ENCODE assay signal across 10 mouse cellular contexts in the genomic region with DNA sequence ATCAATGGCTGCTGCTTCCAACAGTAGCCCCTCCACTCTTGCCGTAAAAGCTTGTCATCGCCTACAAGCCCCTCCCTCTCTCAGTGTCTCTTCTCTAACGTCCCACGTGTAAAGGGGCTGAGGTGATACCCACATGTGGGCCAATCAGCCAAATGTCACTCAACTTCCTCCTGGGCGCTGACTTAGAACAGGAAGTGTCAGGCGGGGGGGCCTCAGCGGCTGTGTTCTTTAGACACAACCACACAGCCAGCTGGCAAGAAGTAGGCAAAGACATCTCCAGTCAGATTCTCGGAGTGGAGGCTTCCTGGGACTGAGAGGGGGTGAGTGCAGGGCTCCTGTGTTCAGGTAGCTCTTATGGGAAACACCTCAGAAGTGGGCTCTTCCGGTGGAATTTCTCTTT. TPM values are rescaled to one million over a fixed set of nuclear protein-coding genes. Genes with fewer than 3 reads are reported as not detected.
DNase-seq lines count a peak whose midpoint lies in the region; ATAC-seq lines count a peak whose summit lies in the region.
"Had no signal": no experiment of that assay in that cellular context is flagged by ENCODE, and none has a peak within 500 bp of the region (broad histone marks: within the 10 kb centered on the region; RNA-seq: fewer than 3 reads in every experiment).

A gene (plus strand): TSS at position 113 of the 400 bp plus-strand sequence.

- no peak within 1 kb of the TSS for H3K4me3 ChIP-seq in heart, embryonic 10.5 days
- H3K4me3 ChIP-seq in forebrain, embryonic 14.5 days (ENCODE audit: low read depth, low read length) = no peak within 1 kb of the TSS
- H3K4me3 ChIP-seq: midbrain, embryonic 10.5 days had no signal

- H3K4me1 ChIP-seq in heart, embryonic 10.5 days = peaks cover 34% of the 10 kb centered on the region
- H3K4me1 ChIP-seq in forebrain, embryonic 14.5 days (ENCODE audit: control insufficient read depth, insufficient read depth, low read length) = no peaks in the 10 kb centered on the region

- DNase-seq in heart, embryonic 10.5 days (ENCODE audit: low spot score) = no peak
- DNase-seq in heart, adult 9 months (ENCODE audit: low spot score in 2 of 2) = no peak
- peak; percentile 51 for DNase-seq in lung, postnatal 10 days
- DNase-seq in splenic B cell, adult 2 months (ENCODE audit: low read depth, low spot score) = peak; percentile 81
- DNase-seq in gastrocnemius, postnatal 14 days = no peak
- no peak for DNase-seq in frontal cortex, adult 2 months (ENCODE audit: extremely low spot score in 1 of 2, low spot score in 1 of 2)
- DNase-seq in forebrain, embryonic 14.5 days (ENCODE audit: low spot score) = no peak
- DNase-seq: kidney, adult 8-10 months had no signal

- 0 out of 2 replicates have a peak within 1 kb of the TSS, but pooled peaks have one; percentile 50 for H3K27ac ChIP-seq in heart, embryonic 10.5 days
- no peak within 1 kb of the TSS for H3K27ac ChIP-seq in forebrain, embryonic 14.5 days (ENCODE audit: low read depth, low read length)
- H3K27ac ChIP-seq: midbrain, embryonic 10.5 days had no signal

- no peaks in the 10 kb centered on the region for H3K27me3 ChIP-seq in heart, embryonic 10.5 days (ENCODE audit: insufficient read depth, poor library complexity, severe bottlenecking)
- H3K27me3 ChIP-seq in splenic B cell, adult 2 months (ENCODE audit: control insufficient read depth, insufficient read depth, low read length, poor library complexity, severe bottlenecking) = no peaks in the 10 kb centered on the region
- no peaks in the 10 kb centered on the region for H3K27me3 ChIP-seq in forebrain, embryonic 14.5 days (replicated peaks; ENCODE audit: control insufficient read depth, insufficient read depth, low read length)

- no peaks in the 10 kb centered on the region for H3K36me3 ChIP-seq in heart, embryonic 10.5 days
- no peaks in the 10 kb centered on the region; the same call in 1 of the 2 replicates for H3K36me3 ChIP-seq in splenic B cell, adult 2 months (ENCODE audit: control insufficient read depth, insufficient read depth, low read length, poor library complexity, severe bottlenecking)
- H3K36me3 ChIP-seq in forebrain, embryonic 14.5 days (ENCODE audit: control insufficient read depth, insufficient read depth, low read length) = no peaks in the 10 kb centered on the region
- H3K36me3 ChIP-seq: midbrain, embryonic 10.5 days had no signal

- no peak within 1 kb of the TSS for H3K9ac ChIP-seq in forebrain, embryonic 14.5 days (ENCODE audit: low read length)

- peak; percentile 68 for ATAC-seq in common myeloid progenitor, adult 5-6 weeks (replicated peaks; ENCODE audit: low read depth, poor library complexity, severe bottlenecking)
- no peak for ATAC-seq in forebrain, embryonic 14.5 days

- WGBS in heart, embryonic 10.5 days = 48% methylated on average over 9 of the region's 9 CpGs
- 69% methylated on average over 9 of the region's 9 CpGs for WGBS in forebrain, embryonic 14.5 days

- no peak within 1 kb of the TSS for H3K4me2 ChIP-seq in forebrain, embryonic 14.5 days (ENCODE audit: low read length)

- intact Hi-C loops in gastrocnemius, postnatal 14 days (cut with DNase I; ENCODE audit: low total_unique reads) = no loop called here

- no peaks in the 10 kb centered on the region for H3K9me3 ChIP-seq in heart, embryonic 10.5 days
- H3K9me3 ChIP-seq in forebrain, embryonic 14.5 days (replicated peaks; ENCODE audit: control insufficient read depth, low read length) = no peaks in the 10 kb centered on the region
- H3K9me3 ChIP-seq: midbrain, embryonic 10.5 days had no signal

RNA-seq across cellular contexts. Expression of the gene that starts here (rescaled TPM):
- 2.4 and 3.6 TPM in 2 replicates for polyA plus RNA-seq in heart, embryonic 10.5 days (2016; fragmentation: Nextera tagmentation; extraction: Ambion mirVana)
- total RNA-seq in common myeloid progenitor, adult 5-6 weeks (2017) = 12.4 and 18.4 TPM in 2 replicates
- total RNA-seq in gastrocnemius, postnatal 14 days (2021) = 1 to 10 TPM; 1.8 to 2.1 TPM
- 4.5 and 6.8 TPM in 2 replicates for polyA plus RNA-seq in frontal cortex, adult 2 months (2012; rRNA removed)
- 0.67 and 0.89 TPM in 2 replicates for polyA plus RNA-seq in forebrain, embryonic 14.5 days (2014; fragmentation: Nextera tagmentation; extraction: Ambion mirVana)

Comparison
In these comparisons a context has a peak if more than half of its experiments do, and no peak if none do; other contexts are left out.
1. DNase-seq: peak in lung, postnatal 10 days (single experiment) and splenic B cell, adult 2 months (single experiment); none in heart, embryonic 10.5 days (single experiment), heart, adult 9 months (0 of 2), gastrocnemius, postnatal 14 days (single experiment), frontal cortex, adult 2 months (0 of 2) and forebrain, embryonic 14.5 days (single experiment).